Mouse (Mus musculus) olfactory bulb, adult 2 months (tissue): ENCODE data around the gene Klhdc7a.

Experiments used
- CTCF ChIP-seq: fragments of 200-500 bp; IDR thresholded peaks from 2 replicates; pipeline ENCODE4 v1.5.1; 2012; ENCODE audit warnings: low read depth, mild to moderate bottlenecking, low read length, moderate library complexity; ENCODE audit not compliant: insufficient read depth
- POLR2A ChIP-seq: fragments of 200-500 bp; IDR thresholded peaks from 2 replicates; pipeline ENCODE4 v1.6.1; 2012; ENCODE audit warnings: mild to moderate bottlenecking, low read depth, low read length, moderate library complexity; ENCODE audit not compliant: insufficient read depth

GRCm38 (mm10) chr4:139931790-139932510, 35.9 kb downstream of the Klhdc7a start:
- TF ChIP-seq CTCF = no peak
- TF ChIP-seq POLR2A = no peak
